Comparison of ENCODE assay signal across 11 mouse cellular contexts in the genomic region with DNA sequence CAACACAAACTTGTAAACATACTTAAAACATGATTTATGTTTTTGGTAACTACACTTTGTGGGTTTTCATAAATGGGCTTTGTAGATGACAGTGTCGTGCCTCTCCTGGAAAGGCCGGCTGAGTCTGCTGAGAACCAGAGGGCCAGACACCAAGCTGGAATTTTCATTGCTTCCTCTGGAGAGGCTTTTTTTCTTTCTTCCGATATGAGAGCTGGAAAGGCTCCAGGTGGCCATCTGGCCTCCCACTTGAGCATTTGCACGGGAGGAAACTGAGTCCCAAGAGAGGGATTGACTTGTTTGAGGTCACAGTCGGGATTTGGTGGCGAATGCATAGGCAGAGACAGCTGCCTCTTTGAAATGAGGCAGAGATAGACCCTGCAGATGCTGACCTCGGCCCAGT. TPM values are rescaled to one million over a fixed set of nuclear protein-coding genes. Genes with fewer than 3 reads are reported as not detected.
DNase-seq lines count a peak whose midpoint lies in the region; ATAC-seq lines count a peak whose summit lies in the region.
"Had no signal": no experiment of that assay in that cellular context is flagged by ENCODE, and none has a peak within 500 bp of the region (broad histone marks: within the 10 kb centered on the region; RNA-seq: fewer than 3 reads in every experiment).

No protein-coding gene starts in this region.

- H3K9me3 ChIP-seq in kidney, embryonic 16.5 days (ENCODE audit: low read length) = no peaks in the 10 kb centered on the region
- H3K9me3 ChIP-seq: G1E; megakaryocyte, embryonic 14.5 days had no signal

- no peaks in the 10 kb centered on the region for H3K36me3 ChIP-seq in kidney, embryonic 16.5 days (ENCODE audit: insufficient read depth, low read length)
- H3K36me3 ChIP-seq: G1E had no signal

- no peaks in the 10 kb centered on the region for H3K27me3 ChIP-seq in kidney, embryonic 16.5 days (ENCODE audit: insufficient read depth, low read length)

- 0 out of 2 replicates have a peak overlapping the region, but pooled peaks have one; percentile 43 for H3K27ac ChIP-seq in kidney, embryonic 16.5 days (ENCODE audit: low read length)
- H3K27ac ChIP-seq: hindbrain, postnatal 0 days had no signal

- WGBS in kidney, embryonic 16.5 days = 57% methylated on average over 7 of the region's 7 CpGs

- peaks cover 70% of the 10 kb centered on the region for H3K4me1 ChIP-seq in kidney, embryonic 16.5 days (ENCODE audit: insufficient read depth, low read length)

- ATAC-seq in kidney, embryonic 16.5 days (ENCODE audit: low FRiP score, low TSS enrichment) = no peak
- ATAC-seq: hindbrain, postnatal 0 days had no signal

- DNase-seq in cerebellum, postnatal 14 days = peak; percentile 13 to 18
- no peak for DNase-seq in cerebellum, adult 18-20 months
- peak; percentile 21 for DNase-seq in lung, postnatal 36 days
- no peak for DNase-seq in lung, adult 18-20 months
- DNase-seq in embryo, embryonic 11 days = no peak
- no peak for DNase-seq in spleen, postnatal 36 days (ENCODE audit: low spot score in 2 of 2)
- DNase-seq in left cerebral cortex, adult 9 months (ENCODE audit: low spot score in 2 of 2) = no peak

- no peak overlapping the region for H3K4me2 ChIP-seq in kidney, embryonic 16.5 days (replicated peaks; ENCODE audit: low read depth, low read length)

- no peak overlapping the region for H3K9ac ChIP-seq in kidney, embryonic 16.5 days (replicated peaks; ENCODE audit: low read length)

- no peak overlapping the region for H3K4me3 ChIP-seq in kidney, embryonic 16.5 days (ENCODE audit: low read length)
- H3K4me3 ChIP-seq: megakaryocyte, embryonic 14.5 days had no signal

RNA-seq across cellular contexts. Expression of a gene that starts 31.6 kb away (rescaled TPM):
- 27.8 and 27.9 TPM in 2 replicates for polyA plus RNA-seq in kidney, embryonic 16.5 days (2015; fragmentation: Nextera tagmentation; extraction: Ambion mirVana)

Comparison
In these comparisons a context has a peak if more than half of its experiments do, and no peak if none do; other contexts are left out.
1. DNase-seq: peak in cerebellum, postnatal 14 days (2 of 2) and lung, postnatal 36 days (single experiment); none in cerebellum, adult 18-20 months (0 of 2), lung, adult 18-20 months (0 of 2), embryo, embryonic 11 days (single experiment), spleen, postnatal 36 days (0 of 2) and left cerebral cortex, adult 9 months (0 of 2).